Mouse (Mus musculus) thymus, postnatal 4 days (tissue): ENCODE measurements around the gene Csnk1g1.
A peak's percentile ranks its signal among the peaks of the same experiment; 100 is the strongest.

Experiments
- DNase-seq: peaks from one replicate; pipeline ENCODE4 v3.0.0; 2021

Csnk1g1 gene

DNA sequence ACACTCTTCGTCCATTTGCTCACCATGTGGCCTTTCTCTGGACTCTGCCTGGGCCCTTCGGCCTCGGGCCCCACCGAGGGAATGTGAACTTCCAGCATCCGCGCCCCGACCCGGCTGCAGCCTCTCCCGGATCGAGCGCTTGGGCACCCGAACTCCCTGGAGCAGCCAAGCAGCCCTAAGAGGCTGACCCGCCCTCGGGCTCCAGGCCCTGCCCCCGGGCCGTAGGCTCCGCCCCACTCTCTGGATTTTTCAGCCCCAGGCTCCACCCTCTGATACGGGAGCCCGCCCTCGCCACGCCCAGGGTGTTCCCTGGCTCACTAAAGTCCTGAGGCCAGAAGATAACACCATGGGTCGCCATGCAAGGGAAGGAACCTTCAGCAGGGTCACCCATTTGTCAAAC is 160.9 kb downstream of the Csnk1g1 start, which contains the start of gene Snx22:
Gene Snx22, minus strand, starts transcription at position 137 of the 400 bp plus-strand sequence.
- DNase-seq: peak; percentile 75

DNA sequence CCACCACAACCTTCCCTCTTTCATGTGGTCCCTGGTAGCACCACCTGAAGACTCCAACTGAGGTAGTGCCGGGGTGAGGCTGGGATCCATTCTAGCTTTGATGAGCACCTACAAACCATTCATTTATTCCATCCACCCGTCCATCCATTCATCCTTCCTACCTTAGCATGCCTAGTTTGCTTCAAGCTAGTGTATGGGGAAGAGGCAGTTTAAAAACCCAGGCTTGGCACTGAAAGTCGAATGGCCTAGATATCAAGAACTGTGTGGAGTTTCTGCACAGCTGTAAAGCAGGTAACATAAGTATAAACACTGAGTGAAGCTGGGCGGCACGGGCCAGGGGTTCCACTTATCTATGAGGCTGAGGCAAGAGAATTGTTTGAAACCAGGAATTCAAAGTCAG is 161.4 kb downstream of the Csnk1g1 start:
- DNase-seq: no peak

GRCm38 (mm10) chr9:66072754-66073153 is 164.0 kb downstream of the Csnk1g1 start:
- DNase-seq: no peak

- no peak for DNase-seq
Observed at GRCm38 (mm10) chr9:66078072-66078471, 169.3 kb downstream of the Csnk1g1 start.

- no peak for DNase-seq
Observed at GRCm38 (mm10) chr9:66078493-66078892, 169.8 kb downstream of the Csnk1g1 start.

GRCm38 (mm10) chr9:66080804-66081459 is 172.2 kb downstream of the Csnk1g1 start:
- DNase-seq: no peak

DNA sequence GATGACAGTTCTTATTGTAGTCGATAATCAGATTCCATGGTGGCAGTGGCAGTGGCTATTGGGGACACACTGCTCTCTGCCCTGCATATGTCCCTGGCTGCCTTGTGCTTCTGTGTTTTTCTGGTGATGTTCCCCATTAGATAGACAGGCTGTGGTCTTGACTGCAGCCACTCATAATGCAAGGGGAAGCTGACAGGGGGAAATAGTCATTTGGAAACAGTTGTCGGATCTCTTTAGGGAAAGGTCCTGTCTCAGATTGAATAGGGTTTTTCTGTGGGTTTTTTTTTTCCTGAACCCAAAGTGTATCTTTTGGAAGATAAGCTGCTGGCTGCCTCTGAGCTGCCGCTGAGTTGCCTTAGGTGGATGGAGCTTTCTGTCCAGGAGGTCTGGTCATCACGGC is 173.3 kb downstream of the Csnk1g1 start:
- DNase-seq: no peak

GRCm38 (mm10) chr9:66084171-66084570 is 175.4 kb downstream of the Csnk1g1 start:
- no peak for DNase-seq

DNA sequence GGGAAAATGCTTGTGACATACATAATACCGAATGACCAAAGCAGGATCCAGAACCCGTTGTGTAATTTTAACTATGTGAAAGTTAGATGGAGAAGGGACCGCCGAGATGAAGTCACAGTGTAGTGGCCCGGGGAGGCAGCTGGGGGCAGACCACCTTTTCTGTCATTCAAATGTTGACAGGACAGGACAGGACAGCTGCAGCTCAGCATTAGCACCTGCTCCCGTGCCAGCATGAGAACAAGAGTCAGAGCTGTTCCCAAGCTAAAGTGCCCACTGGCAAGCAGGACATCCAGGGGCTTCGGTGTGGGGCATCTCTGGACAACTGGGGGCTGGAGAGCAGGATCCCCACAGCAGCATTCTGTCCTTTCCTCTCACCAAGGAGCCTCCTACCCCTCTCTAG is 178.3 kb downstream of the Csnk1g1 start:
- DNase-seq: no peak

DNA sequence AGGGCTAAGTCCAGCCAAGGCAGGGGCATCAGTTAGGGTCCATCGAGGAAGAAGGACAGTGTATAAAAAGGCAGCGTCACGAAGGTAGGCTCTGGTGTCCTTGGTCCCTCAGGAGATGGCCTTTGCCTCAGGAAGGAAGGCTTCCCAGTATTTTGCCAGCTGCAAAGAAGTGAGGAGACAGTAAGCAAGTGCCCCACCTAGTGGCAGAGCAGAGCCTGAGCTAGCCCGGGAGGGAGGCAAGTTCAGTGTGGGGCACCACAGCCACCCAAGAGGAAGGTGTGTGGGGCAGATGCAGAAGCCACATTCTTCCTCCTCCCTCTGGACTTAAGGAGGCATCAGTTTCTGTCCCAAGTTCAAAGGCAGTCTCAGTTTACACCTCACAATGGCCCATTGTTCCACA is 179.7 kb downstream of the Csnk1g1 start:
- peak; percentile 78 for DNase-seq

DNA sequence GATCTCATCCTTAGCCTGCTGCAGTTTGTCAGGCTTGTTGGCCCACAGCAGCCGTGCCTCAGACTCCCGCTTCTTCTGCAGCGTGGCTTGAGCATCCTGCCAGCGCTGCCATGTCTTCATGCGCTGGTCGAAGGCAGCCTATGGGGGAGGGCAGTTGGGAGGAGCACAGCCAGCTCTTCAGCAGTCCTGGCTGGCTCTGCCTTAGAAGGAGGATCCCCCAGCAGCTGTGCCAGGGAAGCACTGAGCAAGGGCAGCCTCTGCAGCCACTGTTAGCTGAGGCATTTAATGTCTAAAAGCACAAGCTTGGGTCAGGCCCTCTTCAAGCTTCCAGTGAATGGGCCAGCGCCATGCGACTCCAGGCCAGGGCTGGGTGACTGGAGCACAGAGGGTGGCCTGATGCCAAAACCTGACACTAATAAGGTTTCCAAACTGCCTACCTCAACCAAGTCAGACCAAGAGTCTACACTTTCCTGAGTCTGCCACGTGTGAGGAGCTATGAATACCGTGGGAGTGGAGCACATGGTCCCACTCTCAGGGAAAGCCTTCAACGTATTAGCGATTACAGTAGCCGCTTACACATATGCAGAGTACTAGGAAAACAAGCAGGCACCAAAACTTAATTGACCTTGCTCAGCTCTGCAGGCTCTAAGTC is 182.0 kb downstream of the Csnk1g1 start:
- no peak for DNase-seq

GRCm38 (mm10) chr9:66091327-66092231 is 182.9 kb downstream of the Csnk1g1 start:
- DNase-seq: peak; percentile 17

- no peak for DNase-seq
Observed at GRCm38 (mm10) chr9:66092664-66093063, 183.9 kb downstream of the Csnk1g1 start.
